16 mouse cellular contexts compared by ENCODE assay signal in the genomic region with DNA sequence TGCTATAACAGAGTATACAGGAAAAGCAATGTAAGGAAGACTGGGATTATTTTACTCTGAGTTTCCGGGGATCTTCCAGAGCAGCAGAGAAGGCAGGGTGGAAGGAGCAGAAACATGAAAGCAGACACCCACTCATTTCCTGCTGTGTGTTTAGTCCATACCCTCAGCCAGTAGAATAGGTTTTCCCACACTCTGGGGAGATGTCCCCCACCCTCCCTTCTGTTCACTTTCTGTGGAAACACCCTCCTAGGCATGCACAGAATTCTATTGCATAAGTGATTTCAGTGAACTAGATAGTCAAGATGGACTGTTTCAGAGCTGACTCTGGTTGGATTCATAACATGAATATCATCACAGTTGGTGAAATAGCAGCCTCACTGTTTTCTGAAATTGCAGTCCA.
"Had no signal": no experiment of that assay in that cellular context is flagged by ENCODE, and none has a peak within 500 bp of the region (broad histone marks: within the 10 kb centered on the region; RNA-seq: fewer than 3 reads in every experiment).

No protein-coding gene starts in this region.

- H3K4me3 ChIP-seq: neural tube, embryonic 13.5 days; neural tube, embryonic 15.5 days; stomach, embryonic 15.5 days had no signal

- DNase-seq: retina, postnatal 1 day; right cerebral cortex, adult 18-20 months; right cerebral cortex, postnatal 14 days; right cerebral cortex, postnatal 25 days; right cerebral cortex, postnatal 4 days; spleen, adult 18-20 months; thymus, adult 18-20 months; thymus, adult 2 months; thymus, postnatal 14 days; thymus, postnatal 25 days; thymus, postnatal 36 days; thymus, postnatal 4 days had no signal

- H3K9me3 ChIP-seq: neural tube, embryonic 13.5 days; neural tube, embryonic 15.5 days; stomach, embryonic 15.5 days had no signal

- H3K27ac ChIP-seq: neural tube, embryonic 13.5 days; neural tube, embryonic 15.5 days; stomach, embryonic 15.5 days; stomach, postnatal 0 days had no signal

- H3K4me1 ChIP-seq: neural tube, embryonic 13.5 days; neural tube, embryonic 15.5 days; stomach, embryonic 15.5 days had no signal

- H3K27me3 ChIP-seq: neural tube, embryonic 13.5 days; neural tube, embryonic 15.5 days; stomach, embryonic 15.5 days had no signal

- H3K36me3 ChIP-seq: neural tube, embryonic 13.5 days; neural tube, embryonic 15.5 days; stomach, embryonic 15.5 days had no signal
